Mouse (Mus musculus): ENCODE measurements around the gene Glipr1l3.
"Not testable (repeated sequence)": the region's sequence is repeated elsewhere in the genome, so short reads cannot be mapped to it uniquely, and the experiment has no call there.

GRCm38 (mm10) chr10:112193919-112194318, 33.8 kb upstream of the Glipr1l3 start:
- TF ChIP-seq POLR2A (IDR thresholded peaks at IDR 0.05; ENCODE audit: low read depth, low read length); ZMIZ1 (IDR thresholded peaks at IDR 0.05; ENCODE audit: low read depth, low read length); CTCF (conservative IDR thresholded peaks at IDR 0.05 in 1 of 2, IDR thresholded peaks at IDR 0.05 in 1 of 2; ENCODE audit: low read depth in 2 of 2, low read length in 2 of 2); MYC (IDR thresholded peaks at IDR 0.05; ENCODE audit: low read depth, low read length); EP300 (IDR thresholded peaks at IDR 0.05; ENCODE audit: low read length); MAFK (IDR thresholded peaks at IDR 0.05; ENCODE audit: insufficient replicate concordance, low read length); TCF12 (IDR thresholded peaks at IDR 0.05; ENCODE audit: low read depth, low read length); USF1 (IDR thresholded peaks at IDR 0.05; ENCODE audit: low read depth, low read length); JUN (IDR thresholded peaks at IDR 0.05; ENCODE audit: insufficient read depth, low read depth, low read length); POLR2AphosphoS2 (IDR thresholded peaks at IDR 0.05; ENCODE audit: low read depth, low read length); MEF2A (IDR thresholded peaks at IDR 0.05; ENCODE audit: borderline replicate concordance, low read depth, low read length); UBTF (IDR thresholded peaks at IDR 0.05; ENCODE audit: low read depth, low read length): not testable (repeated sequence)

Measured in CH12.LX (cell line).